8 mouse cellular contexts compared by ENCODE assay signal in the genomic region with DNA sequence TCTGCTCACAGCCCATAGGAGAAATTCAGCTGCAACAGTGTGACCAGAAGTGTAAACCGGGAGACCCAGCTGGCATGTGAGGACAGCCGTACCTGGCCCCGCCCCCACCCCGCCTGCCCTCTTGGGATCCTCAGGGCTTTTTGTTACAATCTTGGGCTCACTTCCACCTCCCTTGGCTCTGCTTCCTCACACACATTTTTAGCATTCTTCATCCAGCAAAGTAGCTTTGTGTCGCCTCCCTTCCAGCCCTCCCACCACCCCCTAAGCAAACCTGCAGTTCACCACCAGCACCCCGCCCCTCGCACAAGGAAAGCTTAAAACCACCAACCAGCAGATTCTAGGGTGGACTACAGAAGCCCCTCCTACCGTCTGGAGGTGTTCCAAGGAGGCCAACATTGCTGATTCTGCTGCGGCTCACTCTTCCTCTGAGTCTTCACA.
A peak's percentile ranks its signal among the peaks of the same experiment; 100 is the strongest.
DNase-seq lines count a peak whose midpoint lies in the region; ATAC-seq lines count a peak whose summit lies in the region.

No protein-coding gene starts in this region.

- no peak overlapping the region for H3K9ac ChIP-seq in forebrain, embryonic 14.5 days (ENCODE audit: low read length)
- H3K9ac ChIP-seq in forebrain, embryonic 11.5 days (ENCODE audit: low read length), result no peak overlapping the region
- H3K9ac ChIP-seq in hindbrain, embryonic 14.5 days, result no peak overlapping the region
- no peak overlapping the region for H3K9ac ChIP-seq in liver, embryonic 12.5 days

- no peak overlapping the region for H3K4me2 ChIP-seq in forebrain, embryonic 14.5 days (ENCODE audit: low read length)
- no peak overlapping the region for H3K4me2 ChIP-seq in forebrain, embryonic 11.5 days (ENCODE audit: low read depth, low read length, severe bottlenecking)
- no peak overlapping the region for H3K4me2 ChIP-seq in hindbrain, embryonic 14.5 days (replicated peaks)
- peak overlapping the region; percentile 25 for H3K4me2 ChIP-seq in liver, embryonic 12.5 days

- DNase-seq in forebrain, embryonic 14.5 days (ENCODE audit: low spot score), result peak; percentile 39
- no peak for DNase-seq in forebrain, embryonic 11.5 days (ENCODE audit: low spot score)
- peak; percentile 83 for DNase-seq in WW6 (ENCODE audit: low read depth, low spot score)
- DNase-seq in hindbrain, embryonic 14.5 days (ENCODE audit: low spot score), result no peak
- peak; percentile 33 for DNase-seq in testis, postnatal 14 days (ENCODE audit: low spot score)
- DNase-seq in right cerebral cortex, adult 18-20 months, result no peak
- no peak for DNase-seq in layer of hippocampus, adult 9-10 months (ENCODE audit: low spot score)

- H3K27ac ChIP-seq in forebrain, embryonic 14.5 days (ENCODE audit: low read depth, low read length), result no peak overlapping the region
- H3K27ac ChIP-seq in forebrain, embryonic 11.5 days (ENCODE audit: low read depth, low read length), result no peak overlapping the region
- H3K27ac ChIP-seq in hindbrain, embryonic 14.5 days, result no peak overlapping the region
- no peak overlapping the region for H3K27ac ChIP-seq in liver, embryonic 12.5 days

- no peaks in the 10 kb centered on the region for H3K36me3 ChIP-seq in forebrain, embryonic 14.5 days (ENCODE audit: control insufficient read depth, insufficient read depth, low read length)
- H3K36me3 ChIP-seq in forebrain, embryonic 11.5 days (ENCODE audit: control insufficient read depth, insufficient read depth, low read length), result no peaks in the 10 kb centered on the region
- H3K36me3 ChIP-seq in hindbrain, embryonic 14.5 days (replicated peaks; ENCODE audit: control insufficient read depth, insufficient read depth), result no peaks in the 10 kb centered on the region
- H3K36me3 ChIP-seq in liver, embryonic 12.5 days, result no peaks in the 10 kb centered on the region

- WGBS in forebrain, embryonic 14.5 days, result 24% methylated on average over 9 of the region's 9 CpGs
- WGBS in forebrain, embryonic 11.5 days, result 34% methylated on average over 9 of the region's 9 CpGs
- 33% methylated on average over 9 of the region's 9 CpGs for WGBS in hindbrain, embryonic 14.5 days
- 19% methylated on average over 9 of the region's 9 CpGs for WGBS in liver, embryonic 12.5 days (ENCODE audit: insufficient replicate concordance)

- no peak overlapping the region for H3K4me3 ChIP-seq in forebrain, embryonic 14.5 days (ENCODE audit: low read depth, low read length)
- H3K4me3 ChIP-seq in forebrain, embryonic 11.5 days (ENCODE audit: low read depth, low read length), result no peak overlapping the region
- no peak overlapping the region for H3K4me3 ChIP-seq in hindbrain, embryonic 14.5 days (replicated peaks; ENCODE audit: low read length)
- H3K4me3 ChIP-seq in liver, embryonic 12.5 days, result no peak overlapping the region

- peaks cover 4% of the 10 kb centered on the region; the same call in 1 of the 2 replicates for H3K4me1 ChIP-seq in forebrain, embryonic 14.5 days (ENCODE audit: control insufficient read depth, insufficient read depth, low read length)
- H3K4me1 ChIP-seq in forebrain, embryonic 11.5 days (replicated peaks; ENCODE audit: control insufficient read depth, insufficient read depth, low read length), result no peaks in the 10 kb centered on the region
- no peaks in the 10 kb centered on the region for H3K4me1 ChIP-seq in hindbrain, embryonic 14.5 days (replicated peaks; ENCODE audit: control insufficient read depth, insufficient read depth, low read length)
- peaks cover 28% of the 10 kb centered on the region for H3K4me1 ChIP-seq in liver, embryonic 12.5 days

- H3K27me3 ChIP-seq in forebrain, embryonic 14.5 days (replicated peaks; ENCODE audit: control insufficient read depth, insufficient read depth, low read length), result no peaks in the 10 kb centered on the region
- no peaks in the 10 kb centered on the region for H3K27me3 ChIP-seq in forebrain, embryonic 11.5 days (ENCODE audit: control insufficient read depth, insufficient read depth, low read length)
- no peaks in the 10 kb centered on the region for H3K27me3 ChIP-seq in hindbrain, embryonic 14.5 days (ENCODE audit: control insufficient read depth, insufficient read depth, low read length)
- no peaks in the 10 kb centered on the region for H3K27me3 ChIP-seq in liver, embryonic 12.5 days (replicated peaks)

- no peaks in the 10 kb centered on the region for H3K9me3 ChIP-seq in forebrain, embryonic 14.5 days (replicated peaks; ENCODE audit: control insufficient read depth, low read length)
- no peaks in the 10 kb centered on the region for H3K9me3 ChIP-seq in forebrain, embryonic 11.5 days (ENCODE audit: control insufficient read depth, low read length)
- no peaks in the 10 kb centered on the region for H3K9me3 ChIP-seq in hindbrain, embryonic 14.5 days (ENCODE audit: control insufficient read depth, low read length)
- no peaks in the 10 kb centered on the region for H3K9me3 ChIP-seq in liver, embryonic 12.5 days (replicated peaks)

- 0 out of 2 replicates have a peak, but pooled peaks have one; percentile 32 for ATAC-seq in forebrain, embryonic 14.5 days
- ATAC-seq in forebrain, embryonic 11.5 days (replicated peaks; ENCODE audit: low FRiP score), result no peak
- peak; percentile 68; the same call in 1 of the 2 replicates for ATAC-seq in hindbrain, embryonic 14.5 days (ENCODE audit: low FRiP score)
- ATAC-seq in liver, embryonic 12.5 days, result no peak

Comparison
In these comparisons a context has a peak if more than half of its experiments do, and no peak if none do; other contexts are left out.
1. ATAC-seq: peak in forebrain, embryonic 14.5 days (single experiment) and hindbrain, embryonic 14.5 days (single experiment); none in forebrain, embryonic 11.5 days (single experiment) and liver, embryonic 12.5 days (single experiment).
2. DNase-seq: peak in forebrain, embryonic 14.5 days (single experiment), WW6 (single experiment) and testis, postnatal 14 days (single experiment); none in forebrain, embryonic 11.5 days (single experiment), hindbrain, embryonic 14.5 days (single experiment), right cerebral cortex, adult 18-20 months (single experiment) and layer of hippocampus, adult 9-10 months (single experiment).